Mouse (Mus musculus) embryonic facial prominence, embryonic 11.5 days (tissue): ENCODE measurements around the gene Fam219b. TPM values are rescaled to one million over a fixed set of nuclear protein-coding genes. Genes with fewer than 3 reads are reported as not detected.

ENCODE experiments used
- ATAC-seq: fragments of 200-750 bp; cut with Nextera tagmentation; replicated peaks from 2 replicates; pipeline ENCODE4 v1.8.0; 2017; ENCODE audit warnings: low read depth; ENCODE audit not compliant: insufficient number of reproducible peaks, low FRiP score, low TSS enrichment
- DNase-seq: peaks from one replicate; pipeline ENCODE4 v3.0.0-alpha.2; 2015; ENCODE audit warnings: low spot score
- H3K27ac ChIP-seq: fragments of 300-500 bp; sonication (generic); replicated peaks from 2 replicates; pipeline ENCODE4 v1.5.1; 2014; ENCODE audit warnings: mild to moderate bottlenecking, low read depth, low read length, control low read depth
- H3K27me3 ChIP-seq: fragments of 300-500 bp; sonication (generic); 2 replicates; pipeline ENCODE4 v1.6.1; 2014; ENCODE audit warnings: mild to moderate bottlenecking, low read length, moderate library complexity, mixed read lengths; ENCODE audit not compliant: control insufficient read depth, insufficient read depth
- H3K36me3 ChIP-seq: fragments of 300-500 bp; sonication (generic); replicated peaks from 2 replicates; pipeline ENCODE4 v1.6.1; 2014; ENCODE audit warnings: low read depth, mild to moderate bottlenecking, low read length, moderate library complexity, mixed read lengths; ENCODE audit not compliant: control insufficient read depth, insufficient read depth
- H3K4me1 ChIP-seq: fragments of 300-500 bp; sonication (generic); 2 replicates; pipeline ENCODE4 v1.6.1; 2014; ENCODE audit warnings: low read length, mixed read lengths; ENCODE audit not compliant: control insufficient read depth, insufficient read depth
- H3K4me2 ChIP-seq: fragments of 300-500 bp; sonication (generic); 2 replicates; pipeline ENCODE4 v1.6.1; 2014; ENCODE audit warnings: low read depth, mild to moderate bottlenecking, control low read depth, low read length, moderate library complexity
- H3K4me3 ChIP-seq: fragments of 300-500 bp; sonication (generic); 2 replicates; pipeline ENCODE4 v1.5.1; 2014; ENCODE audit warnings: low read depth, low read length, control low read depth
- H3K9ac ChIP-seq: fragments of 300-500 bp; sonication (generic); replicated peaks from 2 replicates; pipeline ENCODE4 v1.6.1; 2014; ENCODE audit warnings: mild to moderate bottlenecking, control low read depth, low read length
- H3K9me3 ChIP-seq: fragments of 300-500 bp; sonication (generic); replicated peaks from 2 replicates; pipeline ENCODE4 v1.6.1; 2016; ENCODE audit warnings: mild to moderate bottlenecking, low read length, inconsistent platforms, mixed read lengths; ENCODE audit not compliant: control insufficient read depth
- WGBS: fragments of 180-500 bp; shearing (Covaris S2); extraction: QIAGEN DNeasy Blood & Tissue Kit; methylation state at CpG from one replicate; pipeline ENCODE4 v1.1.7; 2014; 5-methylcytosine and 5-hydroxymethylcytosine counted together
- polyA plus RNA-seq: library from polyadenylated mRNA; unstranded; fragments of >200 nt; fragmentation: Nextera tagmentation; extraction: Ambion mirVana; gene quantifications from 2 replicates; pipeline ENCODE4 v1.2.1, GENCODE M21; 2014

Gene Fam219b
- polyA plus RNA-seq, 1 experiment from 2014 or later = 15.8 TPM

- Histone ChIP-seq H3K27me3 (no peaks in the 10 kb centered on the region), H3K27ac (no peak overlapping the region), H3K4me2 (no peak overlapping the region), H3K36me3 (no peaks in the 10 kb centered on the region), H3K4me1 (no peaks in the 10 kb centered on the region), H3K4me3 (no peak overlapping the region), H3K9ac (no peak overlapping the region), H3K9me3 (no peaks in the 10 kb centered on the region)
- WGBS = 77% methylated on average over 2 of the region's 2 CpGs
- ATAC-seq (no peak), DNase-seq (no peak)
These were observed 22.2 kb downstream of the Fam219b start for GRCm38 (mm10) chr9:57559568-57559967.

DNA sequence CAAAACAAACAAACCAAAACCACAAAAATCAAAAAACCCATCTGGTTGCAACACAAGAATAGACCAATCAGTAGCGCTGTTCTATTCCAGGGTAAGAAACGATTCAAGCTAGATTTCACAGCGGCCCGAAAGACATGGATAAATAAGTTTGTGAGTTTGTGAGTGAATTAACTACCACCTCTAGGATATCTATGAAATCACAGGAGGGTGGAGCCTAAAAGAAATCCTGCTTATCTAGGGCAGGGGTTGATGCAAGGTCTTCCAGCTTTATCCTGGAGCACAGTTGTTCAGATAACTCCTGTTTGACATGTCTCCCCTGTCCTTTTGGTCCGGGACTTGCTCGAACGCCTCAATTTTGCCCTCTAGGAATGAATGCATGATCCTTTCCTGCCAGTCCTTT, 22.9 kb downstream of the Fam219b start:
- H3K9me3 ChIP-seq = no peaks in the 10 kb centered on the region

DNA sequence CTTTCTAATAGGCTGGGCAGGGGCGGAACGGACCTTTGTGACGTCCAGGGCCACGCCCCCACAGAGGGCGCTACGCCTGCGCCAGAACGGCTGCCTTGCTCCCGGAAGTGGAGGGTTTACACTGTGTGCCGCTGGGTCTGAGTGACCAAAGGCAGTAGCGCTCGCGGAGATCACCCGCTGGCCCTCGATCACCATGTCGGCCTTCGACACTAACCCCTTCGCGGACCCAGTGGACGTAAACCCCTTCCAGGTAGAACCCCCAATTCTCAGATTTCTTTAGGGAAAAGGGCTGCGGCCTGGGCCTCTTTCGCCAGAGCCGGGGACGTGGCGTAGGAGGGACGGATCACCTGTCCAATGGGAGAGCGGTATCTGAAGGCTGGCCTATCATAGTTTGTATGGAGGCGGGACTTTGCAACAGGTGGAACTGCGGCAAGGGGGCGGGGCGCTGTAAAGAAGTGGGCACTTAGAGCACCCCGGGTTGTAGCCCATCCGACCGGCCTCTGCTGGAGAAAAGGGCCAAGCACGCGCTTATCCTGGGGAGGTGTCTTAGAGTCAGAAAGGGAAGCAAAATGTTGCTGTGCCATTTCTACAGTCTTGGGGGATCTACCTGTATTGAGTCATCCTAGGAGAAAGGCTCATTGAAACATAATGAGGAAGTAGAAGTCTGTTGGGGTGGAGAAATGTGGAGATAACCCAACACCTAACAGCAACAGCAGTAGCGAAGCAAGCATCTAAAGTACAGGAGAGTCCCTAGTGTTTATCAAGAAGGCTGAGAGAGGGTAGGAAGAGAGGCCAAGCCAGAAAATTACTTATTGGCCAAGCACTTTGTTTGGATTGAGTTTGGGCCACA, 23.8 kb downstream of the Fam219b start, which contains the start of gene Scamp2:
Gene Scamp2, plus strand, starts transcription at position 83 of the 850 bp plus-strand sequence.
- 1% methylated on average over 37 of the region's 37 CpGs for WGBS
- ATAC-seq = peak; percentile 99
- Histone ChIP-seq H3K27ac (no peak within 1 kb of the TSS), H3K9me3 (no peaks in the 10 kb centered on the region), H3K36me3 (no peaks in the 10 kb centered on the region), H3K9ac (peak within 1 kb of the TSS; percentile 65; the same call in 1 of the 2 replicates), H3K4me1 (no peaks in the 10 kb centered on the region), H3K27me3 (no peaks in the 10 kb centered on the region), H3K4me2 (peak within 1 kb of the TSS; percentile 63), H3K4me3 (peak within 1 kb of the TSS; percentile 63)
- peak; percentile 95 for DNase-seq

More for the DNA sequence above, 22.9 kb downstream of the Fam219b start:
- Histone ChIP-seq H3K27ac (no peak overlapping the region), H3K9ac (peak overlapping the region; percentile 23; the same call in 1 of the 2 replicates), H3K4me3 (peak overlapping the region; percentile 63), H3K4me1 (no peaks in the 10 kb centered on the region), H3K36me3 (no peaks in the 10 kb centered on the region), H3K27me3 (no peaks in the 10 kb centered on the region), H3K4me2 (peak overlapping the region; percentile 46)
- WGBS = 30% methylated on average over 7 of the region's 7 CpGs
- no peak for ATAC-seq
- no peak for DNase-seq

DNA sequence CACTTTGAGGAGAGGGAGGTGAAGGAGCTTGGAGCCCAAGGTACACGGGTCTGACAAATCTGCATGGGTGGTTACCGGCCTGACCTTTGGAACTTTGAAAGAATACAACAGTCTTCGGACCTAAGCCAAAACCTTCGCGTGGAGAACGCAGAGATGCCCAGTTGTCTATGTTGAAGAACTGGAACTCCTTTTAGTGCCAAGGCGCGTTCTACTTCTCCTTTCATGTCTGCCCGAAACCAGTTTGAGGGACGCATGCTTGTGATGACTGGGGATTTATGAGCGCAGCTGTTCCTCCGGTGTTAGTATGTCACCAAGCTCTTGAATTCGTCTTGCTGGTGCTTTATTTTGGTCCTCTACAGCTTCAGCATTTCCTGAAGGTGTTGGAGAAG, 24.4 kb downstream of the Fam219b start:
- Histone ChIP-seq H3K4me2 (peak overlapping the region; percentile 63), H3K27ac (no peak overlapping the region), H3K9ac (peak overlapping the region; percentile 65; the same call in 1 of the 2 replicates), H3K4me1 (no peaks in the 10 kb centered on the region), H3K36me3 (no peaks in the 10 kb centered on the region), H3K27me3 (no peaks in the 10 kb centered on the region), H3K4me3 (peak overlapping the region; percentile 63), H3K9me3 (no peaks in the 10 kb centered on the region)
- WGBS = 80% methylated on average over 13 of the region's 13 CpGs
- ATAC-seq = no peak
- DNase-seq = no peak

DNA sequence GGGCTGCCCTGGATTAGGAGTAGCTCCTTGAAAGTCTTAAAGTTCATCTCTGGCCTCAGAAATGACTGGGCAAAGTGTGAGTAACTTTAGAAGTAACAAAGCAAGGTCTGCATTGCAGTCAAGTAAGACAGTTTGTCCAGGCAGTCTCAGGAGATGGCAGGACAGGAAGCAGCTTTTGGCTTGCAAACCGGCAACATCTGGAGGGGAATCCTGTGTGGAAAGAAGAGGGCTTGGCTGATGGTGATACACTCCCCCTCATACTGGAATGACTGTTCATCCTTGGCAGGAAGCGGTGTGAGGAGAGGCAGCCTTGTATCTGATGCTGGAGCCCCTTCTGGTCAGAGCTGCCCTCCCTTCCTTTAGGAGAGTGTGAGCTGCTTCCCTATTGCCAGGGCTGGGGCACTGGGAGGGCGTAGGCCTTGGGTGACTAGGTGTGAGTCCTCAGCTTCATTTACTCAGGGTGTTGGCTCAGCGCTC, 25.6 kb downstream of the Fam219b start:
- Histone ChIP-seq H3K27ac (no peak overlapping the region), H3K4me1 (no peaks in the 10 kb centered on the region), H3K4me3 (no peak overlapping the region), H3K36me3 (no peaks in the 10 kb centered on the region), H3K9me3 (no peaks in the 10 kb centered on the region), H3K9ac (no peak overlapping the region), H3K4me2 (no peak overlapping the region), H3K27me3 (no peaks in the 10 kb centered on the region)
- 82% methylated on average over 4 of the region's 4 CpGs for whole genome bisulfite sequencing
- ATAC-seq (no peak), DNase-seq (no peak)

DNA sequence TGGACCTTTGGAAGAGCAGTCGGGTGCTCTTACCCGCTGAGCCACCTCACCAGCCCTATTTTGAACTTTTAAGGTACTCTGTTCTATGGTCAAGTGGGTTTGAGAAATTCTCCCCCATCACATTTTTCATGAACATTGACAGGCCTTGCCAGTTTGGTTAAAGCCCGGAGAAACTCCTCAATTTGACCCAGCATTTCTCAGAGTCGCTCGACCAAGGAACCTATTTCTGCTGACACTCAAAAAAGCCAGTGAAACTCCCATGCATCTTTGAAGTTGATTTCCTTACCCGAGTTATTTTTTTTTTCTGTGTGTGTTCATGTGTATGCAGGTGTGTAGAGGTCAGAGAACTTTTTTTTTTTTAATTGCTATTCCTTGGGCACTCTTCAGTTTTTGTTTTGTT, 27.3 kb downstream of the Fam219b start:
- no peak overlapping the region for H3K9ac ChIP-seq
- 87% methylated on average over 6 of the region's 6 CpGs for WGBS
- H3K4me1 ChIP-seq = no peaks in the 10 kb centered on the region
- DNase-seq (no peak), ATAC-seq (no peak)
- no peak overlapping the region for H3K4me2 ChIP-seq
- H3K36me3 ChIP-seq = no peaks in the 10 kb centered on the region; the same call in 1 of the 2 replicates
- H3K27me3 ChIP-seq = no peaks in the 10 kb centered on the region
- H3K27ac ChIP-seq = no peak overlapping the region
- H3K4me3 ChIP-seq = no peak overlapping the region
- no peaks in the 10 kb centered on the region for H3K9me3 ChIP-seq

GRCm38 (mm10) chr9:57565741-57566221, 28.5 kb downstream of the Fam219b start:
- Histone ChIP-seq H3K36me3 (no peaks in the 10 kb centered on the region; the same call in 1 of the 2 replicates), H3K27ac (no peak overlapping the region), H3K27me3 (no peaks in the 10 kb centered on the region), H3K9ac (no peak overlapping the region), H3K4me1 (no peaks in the 10 kb centered on the region), H3K9me3 (no peaks in the 10 kb centered on the region), H3K4me3 (no peak overlapping the region), H3K4me2 (no peak overlapping the region)
- WGBS = 41% methylated on average over 10 of the region's 10 CpGs
- no peak for DNase-seq
- no peak for ATAC-seq

GRCm38 (mm10) chr9:57566846-57567245, 29.5 kb downstream of the Fam219b start:
- Histone ChIP-seq H3K9me3 (no peaks in the 10 kb centered on the region), H3K4me1 (no peaks in the 10 kb centered on the region), H3K27me3 (no peaks in the 10 kb centered on the region), H3K27ac (no peak overlapping the region), H3K9ac (no peak overlapping the region), H3K4me3 (no peak overlapping the region), H3K4me2 (no peak overlapping the region), H3K36me3 (no peaks in the 10 kb centered on the region; the same call in 1 of the 2 replicates)
- ATAC-seq (no peak), DNase-seq (no peak)
- WGBS = 66% methylated on average over 8 of the region's 8 CpGs
